Mouse (Mus musculus): Measurements from ENCODE around the gene Ccl24. TPM values are rescaled to one million over a fixed set of nuclear protein-coding genes. Genes with fewer than 3 reads are reported as not detected.

Ccl24 gene
- total and polyA plus RNA-seq, 2 experiments from 2014 or later: 0.45 TPM; not detected in 1

- Histone ChIP-seq H3K4me1 (ENCODE audit: control insufficient read depth, insufficient read depth) (no peaks in the 10 kb centered on the region), H3K27ac (ENCODE audit: low read depth) (no peak overlapping the region), H3K9me3 (replicated peaks; ENCODE audit: control insufficient read depth, low read length) (no peaks in the 10 kb centered on the region), H3K27me3 (ENCODE audit: control insufficient read depth, insufficient read depth, low read length) (no peaks in the 10 kb centered on the region), H3K36me3 (replicated peaks; ENCODE audit: control insufficient read depth, insufficient read depth, low read length) (no peaks in the 10 kb centered on the region), H3K4me3 (ENCODE audit: low read depth, low read length) (no peak overlapping the region), H3K9ac (replicated peaks; ENCODE audit: low read depth, low read length) (no peak overlapping the region), H3K4me2 (ENCODE audit: low read depth, low read length) (no peak overlapping the region)
- DNase-seq (ENCODE audit: low spot score) (no peak), ATAC-seq (ENCODE audit: insufficient read depth, low read depth) (no peak)
- TF ChIP-seq CTCF (IDR thresholded peaks at IDR 0.05; ENCODE audit: low read depth): no peak
- TF ChIP-seq EP300 (IDR thresholded peaks at IDR 0.05; ENCODE audit: low read depth): no peak
- 59% methylated on average over 3 of the region's 3 CpGs for WGBS
These were observed 21.3 kb downstream of the Ccl24 start for GRCm38 (mm10) chr5:135551591-135551990.

GRCm38 (mm10) chr5:135550910-135551309 is 21.9 kb downstream of the Ccl24 start:
- 24% methylated on average over 3 of the region's 3 CpGs for WGBS
- ATAC-seq (ENCODE audit: insufficient read depth, low read depth): no peak
- no peak for DNase-seq (ENCODE audit: low spot score)

GRCm38 (mm10) chr5:135547990-135548389 is 24.9 kb downstream of the Ccl24 start:
- DNase-seq (ENCODE audit: low spot score): no peak
- no peak overlapping the region for H3K4me3 ChIP-seq (ENCODE audit: low read depth, low read length)
- peaks cover 4% of the 10 kb centered on the region for H3K4me1 ChIP-seq (ENCODE audit: control insufficient read depth, insufficient read depth)
- H3K27me3 ChIP-seq (ENCODE audit: control insufficient read depth, insufficient read depth, low read length): no peaks in the 10 kb centered on the region
- no peak for TF ChIP-seq EP300 (IDR thresholded peaks at IDR 0.05; ENCODE audit: low read depth)
- no peak for TF ChIP-seq CTCF (IDR thresholded peaks at IDR 0.05; ENCODE audit: low read depth)
- no peak overlapping the region for H3K9ac ChIP-seq (replicated peaks; ENCODE audit: low read depth, low read length)
- no peak for ATAC-seq (ENCODE audit: insufficient read depth, low read depth)
- H3K36me3 ChIP-seq (replicated peaks; ENCODE audit: control insufficient read depth, insufficient read depth, low read length): no peaks in the 10 kb centered on the region
- 70% methylated on average over 2 of the region's 2 CpGs for WGBS
- no peak overlapping the region for H3K27ac ChIP-seq (ENCODE audit: low read depth)
- no peaks in the 10 kb centered on the region for H3K9me3 ChIP-seq (replicated peaks; ENCODE audit: control insufficient read depth, low read length)
- H3K4me2 ChIP-seq (ENCODE audit: low read depth, low read length): no peak overlapping the region

More at GRCm38 (mm10) chr5:135550910-135551309, 21.9 kb downstream of the Ccl24 start:
- Histone ChIP-seq H3K4me3 (ENCODE audit: low read depth, low read length) (no peak overlapping the region), H3K27me3 (ENCODE audit: control insufficient read depth, insufficient read depth, low read length) (no peaks in the 10 kb centered on the region), H3K4me2 (ENCODE audit: low read depth, low read length) (no peak overlapping the region), H3K36me3 (replicated peaks; ENCODE audit: control insufficient read depth, insufficient read depth, low read length) (no peaks in the 10 kb centered on the region), H3K27ac (ENCODE audit: low read depth) (no peak overlapping the region), H3K9ac (replicated peaks; ENCODE audit: low read depth, low read length) (no peak overlapping the region), H3K9me3 (replicated peaks; ENCODE audit: control insufficient read depth, low read length) (no peaks in the 10 kb centered on the region), H3K4me1 (ENCODE audit: control insufficient read depth, insufficient read depth) (peaks cover under 1% of the 10 kb centered on the region; the same call in 1 of the 2 replicates)
- TF ChIP-seq CTCF (IDR thresholded peaks at IDR 0.05; ENCODE audit: low read depth): peak; percentile 51
- TF ChIP-seq EP300 (IDR thresholded peaks at IDR 0.05; ENCODE audit: low read depth): no peak

GRCm38 (mm10) chr5:135544865-135545797 is 27.7 kb downstream of the Ccl24 start, which contains the start of gene Hip1:
TSS of gene Hip1 (minus strand) at chr5:135545120.
- peak; percentile 72 for TF ChIP-seq CTCF (IDR thresholded peaks at IDR 0.05; ENCODE audit: low read depth)
- no peak for TF ChIP-seq EP300 (IDR thresholded peaks at IDR 0.05; ENCODE audit: low read depth)
- Histone ChIP-seq H3K36me3 (replicated peaks; ENCODE audit: control insufficient read depth, insufficient read depth, low read length) (no peaks in the 10 kb centered on the region), H3K4me1 (ENCODE audit: control insufficient read depth, insufficient read depth) (peaks cover 4% of the 10 kb centered on the region), H3K9ac (replicated peaks; ENCODE audit: low read depth, low read length) (peak within 1 kb of the TSS; percentile 59), H3K4me3 (ENCODE audit: low read depth, low read length) (peak within 1 kb of the TSS; percentile 69), H3K9me3 (replicated peaks; ENCODE audit: control insufficient read depth, low read length) (no peaks in the 10 kb centered on the region), H3K27me3 (ENCODE audit: control insufficient read depth, insufficient read depth, low read length) (no peaks in the 10 kb centered on the region), H3K27ac (ENCODE audit: low read depth) (peak within 1 kb of the TSS; percentile 9), H3K4me2 (ENCODE audit: low read depth, low read length) (peak within 1 kb of the TSS; percentile 90)
- DNase-seq (ENCODE audit: low spot score): peak; percentile 99
- peak; percentile 98 for ATAC-seq (ENCODE audit: insufficient read depth, low read depth)
- 1% methylated on average over 46 of the region's 46 CpGs for WGBS

GRCm38 (mm10) chr5:135544032-135544558 is 28.8 kb downstream of the Ccl24 start:
- no peak for TF ChIP-seq CTCF (IDR thresholded peaks at IDR 0.05; ENCODE audit: low read depth)
- no peak for TF ChIP-seq EP300 (IDR thresholded peaks at IDR 0.05; ENCODE audit: low read depth)
- H3K9ac ChIP-seq (replicated peaks; ENCODE audit: low read depth, low read length): peak overlapping the region; percentile 59
- peak overlapping the region; percentile 90 for H3K4me2 ChIP-seq (ENCODE audit: low read depth, low read length)
- WGBS: 4% methylated on average over 15 of the region's 15 CpGs
- H3K27ac ChIP-seq (ENCODE audit: low read depth): peak overlapping the region; percentile 9
- peak overlapping the region; percentile 69 for H3K4me3 ChIP-seq (ENCODE audit: low read depth, low read length)
- no peak for ATAC-seq (ENCODE audit: insufficient read depth, low read depth)
- H3K36me3 ChIP-seq (replicated peaks; ENCODE audit: control insufficient read depth, insufficient read depth, low read length): no peaks in the 10 kb centered on the region
- H3K4me1 ChIP-seq (ENCODE audit: control insufficient read depth, insufficient read depth): peaks cover 4% of the 10 kb centered on the region
- H3K27me3 ChIP-seq (ENCODE audit: control insufficient read depth, insufficient read depth, low read length): no peaks in the 10 kb centered on the region
- H3K9me3 ChIP-seq (replicated peaks; ENCODE audit: control insufficient read depth, low read length): no peaks in the 10 kb centered on the region
- DNase-seq (ENCODE audit: low spot score): no peak
